Mouse (Mus musculus): ENCODE results near the gene Spag6.

DNA sequence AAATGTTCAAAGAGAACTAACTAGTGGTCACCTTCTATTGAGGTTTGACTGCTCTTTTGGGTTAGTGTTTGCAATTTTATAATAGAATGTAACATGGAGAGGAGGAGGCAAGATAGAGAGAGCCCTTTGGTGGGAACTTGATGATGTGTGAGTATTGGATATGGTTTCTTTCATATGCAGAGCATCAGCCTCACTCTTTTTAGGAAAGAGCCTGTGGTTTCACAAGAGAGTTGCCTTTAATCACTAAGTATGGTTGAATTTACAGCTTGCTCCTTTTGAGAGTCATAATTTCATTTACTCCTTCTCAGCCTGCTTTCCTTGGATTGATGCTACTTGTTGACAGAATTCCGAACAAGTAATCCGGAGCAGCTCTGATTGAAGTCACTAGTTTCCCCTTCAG, 14.1 kb upstream of the Spag6 start:
- TF ChIP-seq CTCF (IDR thresholded peaks at IDR 0.05; ENCODE audit: control insufficient read depth, insufficient read depth, insufficient replicate concordance, low read depth, low read length) (no peak), POLR2A (IDR thresholded peaks at IDR 0.05; ENCODE audit: control insufficient read depth, low read depth, low read length) (no peak)

Measured in testis, adult 2 months (tissue).